Mouse (Mus musculus) olfactory bulb, adult 2 months (tissue): ENCODE data around the gene Polm.

Experiments
- CTCF ChIP-seq: fragments of 200-500 bp; IDR thresholded peaks from 2 replicates; pipeline ENCODE4 v1.5.1; 2012; ENCODE audit warnings: low read depth, mild to moderate bottlenecking, low read length, moderate library complexity; ENCODE audit not compliant: insufficient read depth
- POLR2A ChIP-seq: fragments of 200-500 bp; IDR thresholded peaks from 2 replicates; pipeline ENCODE4 v1.6.1; 2012; ENCODE audit warnings: mild to moderate bottlenecking, low read depth, low read length, moderate library complexity; ENCODE audit not compliant: insufficient read depth

DNA sequence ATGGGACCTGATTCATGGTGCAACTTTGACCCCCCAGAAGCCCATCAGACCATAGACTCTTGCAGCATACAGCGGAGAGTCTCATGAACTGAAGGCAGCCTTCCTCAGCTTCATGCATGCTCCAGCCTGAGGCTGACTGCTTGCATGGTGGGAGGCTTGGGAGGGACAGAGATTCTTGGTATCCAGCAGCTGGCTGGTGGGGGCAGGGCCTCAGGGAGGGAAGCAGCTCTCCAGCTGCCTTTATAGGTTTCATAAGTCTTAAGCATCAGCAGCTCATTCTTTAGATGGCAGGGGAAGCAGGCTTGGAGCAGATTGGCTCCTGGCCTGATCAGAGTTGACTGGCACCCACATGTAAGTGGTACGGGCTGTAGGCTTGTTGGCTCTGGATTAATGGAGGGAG lies 29.4 kb upstream of the Polm start:
- TF ChIP-seq POLR2A (no peak), CTCF (no peak)
